Mouse (Mus musculus): ENCODE results near the gene Gmnc.

Gmnc gene

GRCm38 (mm10) chr16:26991477-26992300 is at the start of gene Gmnc:
Gmnc (minus strand) TSS chr16:26991652.
- no peak for DNase-seq (ENCODE audit: low spot score in 2 of 2)

GRCm38 (mm10) chr16:27027281-27027680 is 35.8 kb upstream of the Gmnc start:
- DNase-seq (ENCODE audit: low spot score in 2 of 2), result no peak

GRCm38 (mm10) chr16:27026226-27026625 is 34.8 kb upstream of the Gmnc start:
- no peak for DNase-seq (ENCODE audit: low spot score in 2 of 2)

- DNase-seq (ENCODE audit: low spot score in 2 of 2), result no peak
Measured at GRCm38 (mm10) chr16:27022746-27023145, 31.3 kb upstream of the Gmnc start.

GRCm38 (mm10) chr16:27017309-27017708 is 25.9 kb upstream of the Gmnc start:
- no peak for DNase-seq (ENCODE audit: low spot score in 2 of 2)

- no peak for DNase-seq (ENCODE audit: low spot score in 2 of 2)
Measured at GRCm38 (mm10) chr16:27002714-27003113, 11.3 kb upstream of the Gmnc start.

GRCm38 (mm10) chr16:26999563-26999962 is 8.1 kb upstream of the Gmnc start:
- DNase-seq (ENCODE audit: low spot score in 2 of 2), result no peak

GRCm38 (mm10) chr16:26989415-26990315 is 1.8 kb downstream of the Gmnc start:
- DNase-seq (ENCODE audit: low spot score in 2 of 2), result no peak

GRCm38 (mm10) chr16:26988188-26988587 is 3.3 kb downstream of the Gmnc start:
- DNase-seq (ENCODE audit: low spot score in 2 of 2), result no peak

GRCm38 (mm10) chr16:26985796-26986195 is 5.7 kb downstream of the Gmnc start:
- DNase-seq (ENCODE audit: low spot score in 2 of 2), result no peak

GRCm38 (mm10) chr16:26982112-26982511 is 9.3 kb downstream of the Gmnc start:
- DNase-seq (ENCODE audit: low spot score in 2 of 2), result no peak

- no peak for DNase-seq (ENCODE audit: low spot score in 2 of 2)
Measured at GRCm38 (mm10) chr16:26967967-26968366, 23.5 kb downstream of the Gmnc start.

GRCm38 (mm10) chr16:26966830-26967229 is 24.6 kb downstream of the Gmnc start:
- no peak for DNase-seq (ENCODE audit: low spot score in 2 of 2)

GRCm38 (mm10) chr16:26961971-26962370 is 29.5 kb downstream of the Gmnc start:
- no peak for DNase-seq (ENCODE audit: low spot score in 2 of 2)

- DNase-seq (ENCODE audit: low spot score in 2 of 2), result no peak
Measured at GRCm38 (mm10) chr16:26951601-26952000, 39.9 kb downstream of the Gmnc start.

- no peak for DNase-seq (ENCODE audit: low spot score in 2 of 2)
Measured at GRCm38 (mm10) chr16:26950209-26950608, 41.2 kb downstream of the Gmnc start.

GRCm38 (mm10) chr16:26903968-26904367 is 87.5 kb downstream of the Gmnc start:
- DNase-seq (ENCODE audit: low spot score in 2 of 2), result no peak

GRCm38 (mm10) chr16:26901471-26901870 is 90.0 kb downstream of the Gmnc start:
- no peak for DNase-seq (ENCODE audit: low spot score in 2 of 2)

- no peak for DNase-seq (ENCODE audit: low spot score in 2 of 2)
Measured at GRCm38 (mm10) chr16:26886337-26886736, 105.1 kb downstream of the Gmnc start.

- no peak for DNase-seq (ENCODE audit: low spot score in 2 of 2)
Measured at GRCm38 (mm10) chr16:26876885-26877284, 114.6 kb downstream of the Gmnc start.
